Mouse (Mus musculus): Measurements from ENCODE around the gene Pcx. TPM values are rescaled to one million over a fixed set of nuclear protein-coding genes. Genes with fewer than 3 reads are reported as not detected.

The Pcx gene
- polyA plus RNA-seq, 1 experiment from 2014 or later, result 15.9 TPM

DNA sequence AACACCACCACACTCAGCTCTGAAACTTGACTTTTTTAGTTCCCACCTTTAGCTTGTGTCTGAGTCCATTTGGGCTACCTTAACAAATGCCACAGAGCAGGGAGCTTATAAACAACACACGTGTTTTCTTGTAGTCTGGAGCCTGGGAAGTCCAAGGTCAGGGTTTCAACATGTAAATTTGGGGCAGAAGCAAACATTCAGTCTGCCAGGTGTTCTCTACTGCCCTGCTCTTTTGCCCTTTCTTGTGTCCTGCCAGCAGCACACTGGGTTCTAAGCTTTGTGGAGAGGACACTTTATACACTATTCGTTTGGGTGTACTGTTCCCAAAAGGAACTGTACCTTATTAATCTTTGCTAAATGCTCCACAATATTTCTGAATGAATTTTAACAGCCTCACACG lies 78.2 kb downstream of the Pcx start:
- Histone ChIP-seq H3K36me3 (no peaks in the 10 kb centered on the region), H3K4me3 (no peak overlapping the region), H3K9ac (no peak overlapping the region), H3K9me3 (replicated peaks) (no peaks in the 10 kb centered on the region), H3K4me2 (no peak overlapping the region), H3K27ac (ENCODE audit: poor library complexity, severe bottlenecking) (no peak overlapping the region), H3K4me1 (replicated peaks) (0 out of 2 replicates have a peak, but pooled peaks cover 8% of the 10 kb centered on the region), H3K27me3 (replicated peaks) (peaks cover 18% of the 10 kb centered on the region)
- ATAC-seq (ENCODE audit: insufficient number of reproducible peaks, low FRiP score), result no peak
- 66% methylated on average over 3 of the region's 3 CpGs for WGBS

DNA sequence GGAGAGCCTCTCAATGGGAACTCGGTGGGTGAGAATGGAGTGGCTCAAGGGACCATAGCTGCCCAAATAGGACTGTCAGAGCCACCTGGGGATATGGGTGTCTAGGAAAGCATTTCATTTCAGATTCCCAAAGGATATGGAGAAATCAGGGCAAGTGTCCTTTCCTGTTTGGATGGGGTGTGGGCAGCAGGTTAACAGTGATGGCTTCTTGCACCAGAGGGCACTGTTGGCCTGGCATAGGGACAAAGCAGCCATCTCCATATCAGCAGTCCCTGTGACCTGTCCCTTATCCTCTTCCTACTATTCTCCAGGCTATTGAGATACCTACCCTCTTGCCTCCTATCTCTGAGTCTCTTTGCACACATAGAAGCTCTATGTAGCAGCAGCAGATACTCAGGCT lies 78.8 kb downstream of the Pcx start:
- no peak for ATAC-seq (ENCODE audit: insufficient number of reproducible peaks, low FRiP score)
- Histone ChIP-seq H3K27ac (ENCODE audit: poor library complexity, severe bottlenecking) (no peak overlapping the region), H3K4me2 (no peak overlapping the region), H3K4me1 (replicated peaks) (0 out of 2 replicates have a peak, but pooled peaks cover 8% of the 10 kb centered on the region), H3K4me3 (no peak overlapping the region), H3K27me3 (replicated peaks) (peaks cover 18% of the 10 kb centered on the region), H3K36me3 (no peaks in the 10 kb centered on the region), H3K9me3 (replicated peaks) (no peaks in the 10 kb centered on the region), H3K9ac (no peak overlapping the region)
- WGBS, result 70% methylated on average over 1 of the region's 1 CpGs

DNA sequence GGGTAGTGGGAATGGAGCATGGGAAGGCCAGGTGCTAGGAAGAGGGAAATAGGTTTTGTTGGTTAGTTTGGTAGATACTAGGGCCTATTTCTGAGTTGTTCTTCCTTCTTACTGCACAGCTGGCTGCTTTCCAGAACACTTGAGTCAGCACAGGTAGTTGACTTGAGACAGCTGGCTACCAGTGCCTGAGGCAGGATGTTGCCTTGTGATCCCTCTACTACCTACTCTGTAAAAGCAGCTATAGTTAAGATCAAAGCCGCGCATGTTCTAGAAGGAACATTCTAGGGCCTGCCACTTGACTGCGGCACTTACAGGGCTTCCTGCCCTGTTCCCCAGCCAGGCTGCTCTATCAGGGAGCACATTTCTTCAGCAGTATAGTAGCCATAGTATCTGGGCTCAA lies 79.8 kb downstream of the Pcx start:
- H3K27me3 ChIP-seq (replicated peaks), result peaks cover 18% of the 10 kb centered on the region
- WGBS, result 80% methylated on average over 3 of the region's 3 CpGs
- no peaks in the 10 kb centered on the region for H3K9me3 ChIP-seq (replicated peaks)
- H3K36me3 ChIP-seq, result no peaks in the 10 kb centered on the region
- no peak for ATAC-seq (ENCODE audit: insufficient number of reproducible peaks, low FRiP score)
- no peak overlapping the region for H3K4me2 ChIP-seq
- H3K27ac ChIP-seq (ENCODE audit: poor library complexity, severe bottlenecking), result no peak overlapping the region
- 0 out of 2 replicates have a peak, but pooled peaks cover 8% of the 10 kb centered on the region for H3K4me1 ChIP-seq (replicated peaks)
- H3K9ac ChIP-seq, result no peak overlapping the region
- no peak overlapping the region for H3K4me3 ChIP-seq

DNA sequence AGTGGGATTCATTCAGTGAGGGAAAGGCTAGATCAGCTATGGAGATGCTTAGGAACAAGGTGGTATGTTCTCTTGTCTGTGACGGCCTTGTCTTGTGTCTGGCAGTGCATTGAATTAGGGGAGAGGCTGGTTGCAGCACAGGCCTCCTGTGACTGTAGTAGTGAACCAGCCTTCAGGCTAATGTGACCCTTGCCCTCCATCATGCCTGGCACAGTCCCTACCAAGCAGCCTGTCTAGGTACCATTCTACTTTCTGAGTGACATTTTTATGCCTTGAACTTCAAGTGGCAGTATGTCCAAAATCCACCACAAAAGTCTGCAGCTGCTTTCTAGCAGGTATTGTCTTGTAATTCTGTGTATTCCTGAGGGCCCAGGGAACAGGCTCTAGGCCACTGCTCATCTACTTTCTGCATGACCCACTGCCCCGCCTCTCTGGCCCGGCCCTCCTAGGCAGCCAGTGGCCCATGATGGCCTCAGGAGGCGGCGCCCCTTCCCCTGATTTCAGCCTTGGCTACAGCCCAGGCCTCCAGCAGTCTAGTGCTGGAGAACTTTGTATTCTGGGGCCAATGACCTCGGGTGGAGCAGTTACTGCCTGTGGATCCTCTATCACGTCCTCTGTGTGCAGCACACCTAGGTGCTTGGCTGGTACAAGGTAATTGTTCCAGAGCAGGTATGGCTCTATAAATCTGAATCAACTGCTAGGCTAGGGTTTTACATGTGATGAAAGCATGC lies 83.7 kb downstream of the Pcx start:
- Histone ChIP-seq H3K4me3 (no peak overlapping the region), H3K4me2 (no peak overlapping the region), H3K36me3 (no peaks in the 10 kb centered on the region), H3K9me3 (replicated peaks) (no peaks in the 10 kb centered on the region), H3K4me1 (replicated peaks) (0 out of 2 replicates have a peak, but pooled peaks cover 8% of the 10 kb centered on the region), H3K9ac (no peak overlapping the region), H3K27ac (ENCODE audit: poor library complexity, severe bottlenecking) (no peak overlapping the region), H3K27me3 (replicated peaks) (no peaks in the 10 kb centered on the region)
- no peak for ATAC-seq (ENCODE audit: insufficient number of reproducible peaks, low FRiP score)
- 54% methylated on average over 7 of the region's 7 CpGs for WGBS

DNA sequence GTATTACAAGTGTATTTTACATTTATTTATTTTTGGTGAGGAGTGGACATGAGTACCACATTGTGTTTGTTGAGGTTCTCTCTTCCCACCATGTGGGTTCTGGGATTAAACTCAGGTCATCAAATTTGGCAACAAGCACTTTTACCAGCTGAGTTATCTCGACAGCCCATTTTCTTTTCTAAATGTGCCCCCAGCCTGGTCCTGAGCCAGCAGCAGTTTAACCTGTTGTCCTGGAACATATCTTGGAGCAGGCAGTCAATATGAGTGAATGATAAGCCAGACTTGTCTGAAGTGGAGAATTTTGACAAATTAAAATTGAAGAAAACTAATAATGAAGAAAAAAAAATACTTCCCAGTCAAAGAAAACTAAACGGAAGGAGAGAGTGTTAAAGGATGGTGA lies 85.8 kb downstream of the Pcx start:
- Histone ChIP-seq H3K27ac (ENCODE audit: poor library complexity, severe bottlenecking) (no peak overlapping the region), H3K4me2 (no peak overlapping the region), H3K9me3 (replicated peaks) (no peaks in the 10 kb centered on the region), H3K4me3 (no peak overlapping the region), H3K9ac (no peak overlapping the region), H3K4me1 (replicated peaks) (no peaks in the 10 kb centered on the region), H3K27me3 (replicated peaks) (no peaks in the 10 kb centered on the region; the same call in 1 of the 2 replicates), H3K36me3 (no peaks in the 10 kb centered on the region)
- no peak for ATAC-seq (ENCODE audit: insufficient number of reproducible peaks, low FRiP score)
- WGBS, result 71% methylated on average over 2 of the region's 2 CpGs

DNA sequence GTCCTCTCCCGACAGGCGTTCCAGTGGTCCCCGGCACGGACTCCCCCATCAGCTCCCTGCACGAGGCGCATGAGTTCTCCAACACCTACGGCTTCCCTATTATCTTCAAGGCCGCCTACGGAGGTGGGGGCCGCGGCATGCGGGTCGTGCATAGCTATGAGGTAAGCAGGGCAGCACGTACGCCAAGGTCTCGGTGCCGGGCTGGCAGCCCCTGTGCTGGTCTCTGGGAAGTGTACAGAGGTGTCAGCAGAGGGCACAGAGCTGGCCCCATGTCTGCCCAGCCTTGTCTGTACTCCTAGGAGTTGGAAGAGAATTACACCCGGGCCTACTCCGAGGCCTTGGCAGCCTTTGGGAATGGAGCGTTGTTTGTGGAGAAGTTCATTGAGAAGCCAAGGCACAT lies 92.2 kb downstream of the Pcx start:
- no peak overlapping the region for H3K27ac ChIP-seq (ENCODE audit: poor library complexity, severe bottlenecking)
- peaks cover 8% of the 10 kb centered on the region for H3K27me3 ChIP-seq (replicated peaks)
- no peak overlapping the region for H3K4me2 ChIP-seq
- no peak overlapping the region for H3K9ac ChIP-seq
- ATAC-seq (ENCODE audit: insufficient number of reproducible peaks, low FRiP score), result no peak
- no peaks in the 10 kb centered on the region for H3K36me3 ChIP-seq
- WGBS, result 85% methylated on average over 20 of the region's 20 CpGs
- H3K4me1 ChIP-seq (replicated peaks), result peaks cover 9% of the 10 kb centered on the region
- no peaks in the 10 kb centered on the region for H3K9me3 ChIP-seq (replicated peaks)
- H3K4me3 ChIP-seq, result no peak overlapping the region

DNA sequence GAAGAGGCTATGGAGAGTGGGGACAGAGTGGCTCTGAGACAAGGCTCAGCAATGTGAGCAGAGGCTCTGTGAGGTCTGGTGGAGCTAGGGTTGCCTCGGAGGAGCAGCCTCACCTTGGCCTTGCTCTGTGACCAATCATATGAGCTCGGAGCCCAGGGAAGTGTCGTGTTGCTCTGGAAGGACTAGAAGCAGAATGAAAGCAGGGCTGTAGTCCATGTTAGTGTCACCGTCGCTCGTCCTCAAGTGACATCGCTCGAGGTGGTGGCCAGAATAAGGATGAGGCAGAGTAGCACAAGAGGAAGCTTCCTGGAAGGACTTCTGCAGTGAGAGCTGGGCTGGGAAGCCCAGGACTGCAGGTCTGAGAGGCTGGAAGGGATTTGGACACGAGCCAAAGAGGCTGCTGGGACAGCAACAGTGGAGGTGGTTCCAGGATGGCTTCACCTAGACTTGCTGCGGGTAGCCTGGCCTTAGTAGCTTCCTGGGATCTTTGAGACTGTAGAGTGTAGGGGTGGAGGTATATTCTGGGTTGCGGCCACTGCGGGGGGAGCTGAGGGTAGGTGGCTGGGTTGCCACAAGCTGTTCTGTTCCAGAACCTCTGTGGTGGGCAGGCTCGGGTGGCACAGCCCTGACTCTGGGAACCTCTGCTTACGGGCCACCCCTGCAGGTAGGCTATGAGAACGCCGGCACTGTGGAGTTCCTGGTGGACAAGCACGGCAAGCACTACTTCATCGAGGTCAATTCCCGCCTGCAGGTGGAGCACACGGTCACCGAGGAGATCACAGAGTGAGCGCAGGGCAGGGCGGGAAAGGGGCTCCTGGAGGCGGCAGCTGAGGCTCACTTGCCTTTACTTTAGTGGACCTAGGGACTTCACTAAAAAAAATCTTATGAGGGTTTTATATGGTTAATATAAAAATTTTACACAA lies 93.8 kb downstream of the Pcx start:
- Histone ChIP-seq H3K9ac (peak overlapping the region; percentile 43), H3K4me1 (replicated peaks) (peaks cover 9% of the 10 kb centered on the region), H3K9me3 (replicated peaks) (no peaks in the 10 kb centered on the region), H3K36me3 (no peaks in the 10 kb centered on the region), H3K4me2 (peak overlapping the region; percentile 44), H3K4me3 (0 out of 2 replicates have a peak overlapping the region, but pooled peaks have one; percentile 8), H3K27me3 (replicated peaks) (peaks cover 8% of the 10 kb centered on the region), H3K27ac (ENCODE audit: poor library complexity, severe bottlenecking) (no peak overlapping the region)
- WGBS, result 34% methylated on average over 24 of the region's 24 CpGs
- peak; percentile 57; the same call in 1 of the 2 replicates for ATAC-seq (ENCODE audit: insufficient number of reproducible peaks, low FRiP score)

DNA sequence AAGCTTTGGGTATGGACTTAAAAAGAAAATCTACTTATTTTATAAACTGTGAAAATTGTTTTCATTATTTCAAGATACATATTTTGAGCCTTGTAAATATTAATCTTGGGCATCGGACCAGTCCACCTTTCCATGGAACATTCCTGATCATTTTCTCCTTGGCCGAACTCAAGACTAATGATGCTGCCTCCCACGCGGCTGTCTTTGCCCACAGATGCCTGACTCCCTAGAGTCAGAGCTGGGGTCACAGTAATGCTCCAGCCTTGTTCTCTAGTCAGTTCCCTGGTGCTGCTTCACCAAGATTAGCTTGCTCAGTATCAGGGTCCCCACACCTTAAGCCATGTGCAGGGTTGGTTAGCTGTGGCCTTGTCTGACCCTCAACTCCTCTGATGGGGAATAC lies 95.4 kb downstream of the Pcx start:
- H3K9ac ChIP-seq, result no peak overlapping the region
- H3K9me3 ChIP-seq (replicated peaks), result no peaks in the 10 kb centered on the region
- no peak overlapping the region for H3K4me3 ChIP-seq
- 87% methylated on average over 4 of the region's 4 CpGs for WGBS
- peaks cover 8% of the 10 kb centered on the region; the same call in 1 of the 2 replicates for H3K27me3 ChIP-seq (replicated peaks)
- ATAC-seq (ENCODE audit: insufficient number of reproducible peaks, low FRiP score), result no peak
- no peak overlapping the region for H3K4me2 ChIP-seq
- H3K4me1 ChIP-seq (replicated peaks), result peaks cover 9% of the 10 kb centered on the region
- no peak overlapping the region for H3K27ac ChIP-seq (ENCODE audit: poor library complexity, severe bottlenecking)
- no peaks in the 10 kb centered on the region for H3K36me3 ChIP-seq

DNA sequence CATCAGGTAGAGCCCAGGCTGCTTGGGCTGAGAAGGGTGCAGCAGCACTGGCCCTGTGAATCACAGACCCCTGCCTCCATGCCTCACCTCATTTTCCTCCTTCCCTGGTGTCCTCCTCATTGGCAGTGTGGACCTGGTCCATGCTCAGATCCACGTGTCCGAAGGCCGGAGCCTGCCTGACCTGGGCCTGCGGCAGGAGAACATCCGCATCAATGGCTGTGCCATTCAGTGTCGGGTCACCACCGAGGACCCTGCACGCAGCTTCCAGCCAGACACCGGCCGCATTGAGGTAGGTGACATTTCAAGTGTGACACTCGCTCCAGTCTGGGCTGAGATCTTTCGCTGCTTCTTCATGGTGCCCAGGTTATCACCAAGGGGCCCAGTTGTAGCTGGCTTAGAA lies 97.1 kb downstream of the Pcx start:
- no peak overlapping the region for H3K27ac ChIP-seq (ENCODE audit: poor library complexity, severe bottlenecking)
- peaks cover 9% of the 10 kb centered on the region for H3K4me1 ChIP-seq (replicated peaks)
- 89% methylated on average over 12 of the region's 12 CpGs for WGBS
- ATAC-seq (ENCODE audit: insufficient number of reproducible peaks, low FRiP score), result no peak
- no peaks in the 10 kb centered on the region for H3K9me3 ChIP-seq (replicated peaks)
- no peak overlapping the region for H3K9ac ChIP-seq
- peaks cover 14% of the 10 kb centered on the region for H3K36me3 ChIP-seq
- H3K4me2 ChIP-seq, result no peak overlapping the region
- H3K4me3 ChIP-seq, result no peak overlapping the region
- H3K27me3 ChIP-seq (replicated peaks), result peaks cover 2% of the 10 kb centered on the region; the same call in 1 of the 2 replicates

DNA sequence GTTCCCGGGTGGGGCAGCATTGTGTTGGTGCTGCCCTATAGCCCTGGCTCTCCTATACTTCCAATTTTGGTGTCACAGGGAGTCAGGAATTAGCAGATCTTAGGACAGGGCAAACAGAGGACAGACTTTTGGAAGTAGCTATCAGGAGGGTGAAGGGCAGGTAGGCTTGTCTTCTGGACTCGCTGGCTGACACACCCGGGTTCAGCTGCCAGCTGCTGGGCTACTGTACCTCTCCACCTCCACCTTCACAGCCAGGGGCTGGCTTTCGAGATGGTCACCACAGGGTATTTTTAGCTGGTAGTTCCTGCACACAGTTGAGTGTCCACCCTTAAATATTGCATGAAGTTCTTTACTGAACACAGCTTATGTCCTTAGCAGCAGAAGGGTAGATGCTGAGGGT lies 98.2 kb downstream of the Pcx start:
- Histone ChIP-seq H3K27me3 (replicated peaks) (no peaks in the 10 kb centered on the region), H3K4me3 (no peak overlapping the region), H3K9me3 (replicated peaks) (no peaks in the 10 kb centered on the region), H3K4me1 (replicated peaks) (peaks cover 14% of the 10 kb centered on the region), H3K27ac (ENCODE audit: poor library complexity, severe bottlenecking) (no peak overlapping the region), H3K36me3 (peaks cover 24% of the 10 kb centered on the region), H3K4me2 (no peak overlapping the region), H3K9ac (no peak overlapping the region)
- WGBS, result 77% methylated on average over 4 of the region's 4 CpGs
- ATAC-seq (ENCODE audit: insufficient number of reproducible peaks, low FRiP score), result no peak

DNA sequence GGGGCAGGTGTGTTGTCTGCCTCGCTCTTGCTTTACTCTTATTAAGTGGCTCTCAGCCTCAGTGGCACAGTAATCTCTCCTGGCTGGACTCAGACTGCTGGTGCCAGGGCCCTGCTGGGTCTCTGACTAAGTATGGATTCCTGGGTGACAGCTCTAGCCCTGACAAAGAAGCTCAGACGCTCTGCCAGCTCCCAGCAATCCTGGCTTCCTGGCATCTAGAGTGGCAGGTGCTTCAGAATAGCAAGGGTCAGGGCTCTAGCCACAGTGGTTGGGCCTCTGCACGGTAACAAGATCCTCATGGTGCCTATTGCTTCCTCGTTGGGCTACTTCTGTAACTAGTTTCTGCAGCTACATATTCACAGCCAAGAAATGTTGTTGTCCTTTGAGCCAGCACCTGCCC lies 99.8 kb downstream of the Pcx start:
- peaks cover 29% of the 10 kb centered on the region for H3K36me3 ChIP-seq
- no peaks in the 10 kb centered on the region for H3K27me3 ChIP-seq (replicated peaks)
- no peaks in the 10 kb centered on the region for H3K9me3 ChIP-seq (replicated peaks)
- H3K4me2 ChIP-seq, result no peak overlapping the region
- no peak overlapping the region for H3K27ac ChIP-seq (ENCODE audit: poor library complexity, severe bottlenecking)
- H3K4me3 ChIP-seq, result no peak overlapping the region
- 57% methylated on average over 4 of the region's 4 CpGs for WGBS
- H3K4me1 ChIP-seq (replicated peaks), result peaks cover 19% of the 10 kb centered on the region
- ATAC-seq (ENCODE audit: insufficient number of reproducible peaks, low FRiP score), result no peak
- no peak overlapping the region for H3K9ac ChIP-seq
